Mouse (Mus musculus): Measurements from ENCODE around the gene Esrra.

- no peak for TF ChIP-seq CTCF (IDR thresholded peaks at IDR 0.05; ENCODE audit: borderline replicate concordance, insufficient read depth, low read depth, low read length)
- TF ChIP-seq POLR2A (IDR thresholded peaks at IDR 0.05; ENCODE audit: borderline replicate concordance, insufficient read depth, low read length): no peak
These were observed 5.1 kb downstream of the Esrra start for GRCm38 (mm10) chr19:6916496-6916895.

Data from cerebellum, adult 2 months (tissue).